Mouse (Mus musculus) forebrain, embryonic 15.5 days (tissue): ENCODE measurements around the gene Tomm40l. TPM values are rescaled to one million over a fixed set of nuclear protein-coding genes. Genes with fewer than 3 reads are reported as not detected.

Source experiments
- ATAC-seq: fragments of 200-750 bp; cut with Nextera tagmentation; replicated peaks from 2 replicates; pipeline ENCODE4 v1.8.0; 2017; ENCODE audit warnings: mild to moderate bottlenecking, moderate TSS enrichment, moderate library complexity
- H3K27ac ChIP-seq: fragments of 300-500 bp; sonication (generic); replicated peaks from 2 replicates; pipeline ENCODE4 v1.5.1; 2015; ENCODE audit warnings: mild to moderate bottlenecking, inconsistent platforms
- H3K27me3 ChIP-seq: fragments of 300-500 bp; sonication (generic); 2 replicates; pipeline ENCODE4 v1.6.1; 2015; ENCODE audit warnings: inconsistent platforms
- H3K36me3 ChIP-seq: fragments of 300-500 bp; sonication (generic); 2 replicates; pipeline ENCODE4 v1.6.1; 2015; ENCODE audit warnings: mild to moderate bottlenecking, inconsistent platforms
- H3K4me1 ChIP-seq: fragments of 300-500 bp; sonication (generic); 2 replicates; pipeline ENCODE4 v1.6.1; 2015; ENCODE audit warnings: inconsistent platforms
- H3K4me2 ChIP-seq: fragments of 300-500 bp; sonication (generic); replicated peaks from 2 replicates; pipeline ENCODE4 v1.6.1; 2015; ENCODE audit warnings: mild to moderate bottlenecking, inconsistent platforms
- H3K4me3 ChIP-seq: fragments of 300-500 bp; sonication (generic); 2 replicates; pipeline ENCODE4 v1.5.1; 2015; ENCODE audit warnings: mild to moderate bottlenecking, inconsistent platforms
- H3K9ac ChIP-seq: fragments of 300-500 bp; sonication (generic); replicated peaks from 2 replicates; pipeline ENCODE4 v1.6.1; 2015; ENCODE audit warnings: mild to moderate bottlenecking, inconsistent platforms
- H3K9me3 ChIP-seq: fragments of 300-500 bp; sonication (generic); 2 replicates; pipeline ENCODE4 v1.6.1; 2016; ENCODE audit warnings: inconsistent platforms
- WGBS: fragments of 180-500 bp; shearing (Covaris S2); methylation state at CpG from one replicate; pipeline ENCODE4 v1.1.7; 2015; ENCODE audit warnings: mixed read lengths; 5-methylcytosine and 5-hydroxymethylcytosine counted together
- polyA plus RNA-seq: library from polyadenylated mRNA; unstranded; fragments of >200 nt; fragmentation: Nextera tagmentation; extraction: Ambion mirVana; gene quantifications from 2 replicates; pipeline ENCODE4 v1.2.1, GENCODE M21; 2015

The Tomm40l gene
- polyA plus RNA-seq, 1 experiment from 2014 or later, result 46.6 TPM

DNA sequence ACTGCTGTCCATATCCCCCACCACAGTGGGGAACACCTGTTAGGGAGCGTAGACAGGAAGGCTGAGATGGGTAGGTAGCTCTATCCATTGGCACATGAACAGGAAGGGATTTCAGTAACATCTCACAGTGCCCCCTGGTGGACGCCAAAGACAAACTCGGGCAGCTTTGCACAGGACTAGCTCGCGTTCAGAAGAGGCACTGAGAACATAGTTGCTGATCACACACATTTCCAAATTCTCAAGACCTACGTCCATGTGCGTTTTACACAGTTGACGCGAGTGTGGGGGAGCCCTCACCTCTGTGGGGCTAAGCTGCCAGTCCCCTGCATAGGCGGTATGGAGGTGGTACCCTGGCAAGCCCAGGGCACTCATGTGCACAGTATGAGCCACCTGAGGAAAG lies 1.4 kb downstream of the Tomm40l start:
- H3K4me1 ChIP-seq, result peaks cover 18% of the 10 kb centered on the region
- no peak overlapping the region for H3K27ac ChIP-seq
- H3K36me3 ChIP-seq, result peaks cover 19% of the 10 kb centered on the region; the same call in 1 of the 2 replicates
- peak overlapping the region; percentile 66 for H3K4me3 ChIP-seq
- peak overlapping the region; percentile 79 for H3K4me2 ChIP-seq
- 7% methylated on average over 10 of the region's 10 CpGs for WGBS
- H3K9me3 ChIP-seq, result no peaks in the 10 kb centered on the region
- peak; percentile 12 for ATAC-seq
- no peaks in the 10 kb centered on the region for H3K27me3 ChIP-seq
- H3K9ac ChIP-seq, result no peak overlapping the region

DNA sequence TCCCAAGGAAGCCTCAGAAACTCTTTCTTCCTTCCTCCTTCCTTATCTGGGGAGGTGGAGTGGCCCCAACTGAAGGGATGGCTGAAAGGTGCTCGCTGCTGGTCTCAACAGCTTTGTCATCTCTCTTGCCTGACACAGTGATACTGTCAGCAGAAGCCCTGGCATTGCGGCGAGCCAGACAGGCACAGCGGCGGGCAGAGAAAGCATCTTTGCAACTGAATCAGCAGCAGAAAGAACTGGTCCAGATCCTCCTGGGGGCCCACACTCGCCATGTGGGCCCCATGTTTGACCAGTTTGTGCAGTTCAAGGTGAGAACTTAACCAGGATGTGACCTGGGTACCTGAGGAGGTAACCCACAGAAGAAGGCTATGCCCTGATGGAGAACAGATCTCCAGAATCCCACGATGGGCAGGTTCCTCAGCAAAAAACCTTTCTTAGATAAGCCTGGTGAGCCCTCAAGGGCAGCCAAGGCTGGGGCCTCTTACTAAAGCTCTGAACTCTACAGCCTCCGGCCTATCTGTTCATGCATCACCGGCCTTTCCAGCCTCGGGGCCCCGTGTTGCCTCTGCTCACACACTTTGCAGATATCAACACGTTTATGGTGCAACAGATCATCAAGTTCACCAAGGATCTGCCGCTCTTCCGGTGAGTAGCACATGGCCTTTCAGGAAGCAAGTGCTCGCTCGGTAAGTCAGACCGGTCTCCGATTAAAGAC lies 5.9 kb downstream of the Tomm40l start:
- Histone ChIP-seq H3K27ac (no peak overlapping the region), H3K4me3 (no peak overlapping the region), H3K9me3 (no peaks in the 10 kb centered on the region), H3K4me2 (no peak overlapping the region), H3K9ac (no peak overlapping the region), H3K4me1 (peaks cover 6% of the 10 kb centered on the region), H3K36me3 (peaks cover 19% of the 10 kb centered on the region; the same call in 1 of the 2 replicates), H3K27me3 (no peaks in the 10 kb centered on the region)
- ATAC-seq, result no peak
- 90% methylated on average over 18 of the region's 18 CpGs for WGBS

DNA sequence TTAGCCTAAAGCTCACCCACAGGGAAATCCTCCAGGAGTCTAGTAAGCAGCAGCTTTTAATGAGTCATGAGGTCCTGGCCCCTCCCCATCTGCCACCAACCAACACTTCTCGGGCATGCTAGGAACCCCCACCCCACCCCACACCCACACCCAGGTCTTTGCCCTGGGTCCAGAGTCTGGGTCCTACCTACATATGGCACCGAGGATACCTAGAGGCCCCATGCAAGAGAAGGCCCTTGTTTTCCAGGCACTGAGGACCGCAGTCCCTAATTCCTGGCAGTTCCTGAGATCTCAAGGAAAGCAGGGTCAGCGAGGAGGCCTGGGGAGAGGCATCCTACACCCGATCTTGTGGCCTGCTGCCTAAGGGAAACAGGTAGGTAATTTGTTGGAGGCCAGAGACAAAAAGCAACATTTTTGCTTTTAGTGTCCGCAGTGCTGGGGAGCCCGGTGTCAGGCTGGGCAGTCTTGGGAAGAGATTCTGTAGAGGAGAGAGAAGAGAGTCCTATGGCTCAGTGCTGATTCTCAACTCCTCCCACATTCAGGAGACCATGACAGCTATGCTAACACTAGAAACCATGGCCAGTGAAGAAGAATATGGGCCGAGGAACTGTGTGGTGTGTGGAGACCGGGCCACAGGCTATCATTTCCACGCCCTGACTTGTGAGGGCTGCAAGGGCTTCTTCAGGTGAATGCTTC lies 8.4 kb downstream of the Tomm40l start, which contains the start of gene Nr1i3:
Gene Nr1i3 (plus strand): TSS at position 170 of the 696 bp plus-strand sequence.
- H3K9ac ChIP-seq, result no peak within 1 kb of the TSS
- ATAC-seq, result no peak
- H3K9me3 ChIP-seq, result no peaks in the 10 kb centered on the region
- H3K4me2 ChIP-seq, result no peak within 1 kb of the TSS
- H3K36me3 ChIP-seq, result peaks cover 6% of the 10 kb centered on the region; the same call in 1 of the 2 replicates
- H3K27me3 ChIP-seq, result no peaks in the 10 kb centered on the region
- H3K27ac ChIP-seq, result no peak within 1 kb of the TSS
- no peaks in the 10 kb centered on the region for H3K4me1 ChIP-seq
- 67% methylated on average over 10 of the region's 10 CpGs for WGBS
- no peak within 1 kb of the TSS for H3K4me3 ChIP-seq

DNA sequence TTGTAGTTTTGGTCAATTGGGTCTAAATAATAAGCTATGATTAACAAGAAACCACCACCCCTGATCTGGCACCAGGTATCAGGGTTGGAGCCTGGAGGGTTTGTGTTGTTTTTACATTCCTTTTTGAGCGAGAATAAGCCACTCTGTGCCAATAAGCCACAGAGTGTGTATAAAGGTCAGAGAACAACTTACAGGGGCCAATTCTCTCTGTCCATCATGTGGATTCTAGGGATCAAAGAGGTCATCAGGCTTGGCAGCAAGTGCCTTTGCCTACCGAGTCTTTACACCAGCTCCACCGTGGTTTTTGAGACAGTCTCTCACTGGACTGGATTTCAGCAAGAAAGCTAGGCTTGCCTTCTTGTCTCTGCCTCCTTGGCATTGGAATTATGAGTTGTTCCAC lies 9.5 kb downstream of the Tomm40l start:
- no peak overlapping the region for H3K4me2 ChIP-seq
- no peaks in the 10 kb centered on the region for H3K4me1 ChIP-seq
- 39% methylated on average over 3 of the region's 3 CpGs for WGBS
- no peak overlapping the region for H3K9ac ChIP-seq
- no peak overlapping the region for H3K27ac ChIP-seq
- ATAC-seq, result no peak
- no peaks in the 10 kb centered on the region for H3K9me3 ChIP-seq
- H3K4me3 ChIP-seq, result no peak overlapping the region
- no peaks in the 10 kb centered on the region for H3K27me3 ChIP-seq
- H3K36me3 ChIP-seq, result 0 out of 2 replicates have a peak, but pooled peaks cover 2% of the 10 kb centered on the region

DNA sequence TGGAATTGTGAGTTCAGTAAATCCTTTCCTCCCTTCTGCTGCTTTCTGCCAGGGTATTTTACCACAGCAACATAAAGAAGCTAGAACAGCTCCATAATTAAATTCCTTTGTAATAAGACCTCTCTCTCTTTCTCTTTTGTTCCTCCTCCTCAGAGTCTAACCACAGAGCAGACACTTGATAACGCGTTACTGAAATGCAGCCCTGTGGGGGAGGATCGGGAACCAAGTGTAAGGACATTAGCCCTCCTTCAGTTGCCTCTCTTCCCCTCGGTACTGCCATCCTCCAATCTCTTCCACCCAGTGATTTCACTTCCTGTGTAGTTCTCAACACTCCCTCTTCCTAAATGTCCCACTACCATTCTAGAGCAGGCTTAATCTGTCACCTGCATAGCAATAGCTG lies 12.9 kb downstream of the Tomm40l start:
- Histone ChIP-seq H3K9ac (no peak overlapping the region), H3K9me3 (no peaks in the 10 kb centered on the region), H3K27me3 (no peaks in the 10 kb centered on the region), H3K36me3 (no peaks in the 10 kb centered on the region), H3K4me2 (no peak overlapping the region), H3K4me3 (no peak overlapping the region), H3K27ac (no peak overlapping the region), H3K4me1 (no peaks in the 10 kb centered on the region)
- 15% methylated on average over 4 of the region's 4 CpGs for WGBS
- no peak for ATAC-seq

DNA sequence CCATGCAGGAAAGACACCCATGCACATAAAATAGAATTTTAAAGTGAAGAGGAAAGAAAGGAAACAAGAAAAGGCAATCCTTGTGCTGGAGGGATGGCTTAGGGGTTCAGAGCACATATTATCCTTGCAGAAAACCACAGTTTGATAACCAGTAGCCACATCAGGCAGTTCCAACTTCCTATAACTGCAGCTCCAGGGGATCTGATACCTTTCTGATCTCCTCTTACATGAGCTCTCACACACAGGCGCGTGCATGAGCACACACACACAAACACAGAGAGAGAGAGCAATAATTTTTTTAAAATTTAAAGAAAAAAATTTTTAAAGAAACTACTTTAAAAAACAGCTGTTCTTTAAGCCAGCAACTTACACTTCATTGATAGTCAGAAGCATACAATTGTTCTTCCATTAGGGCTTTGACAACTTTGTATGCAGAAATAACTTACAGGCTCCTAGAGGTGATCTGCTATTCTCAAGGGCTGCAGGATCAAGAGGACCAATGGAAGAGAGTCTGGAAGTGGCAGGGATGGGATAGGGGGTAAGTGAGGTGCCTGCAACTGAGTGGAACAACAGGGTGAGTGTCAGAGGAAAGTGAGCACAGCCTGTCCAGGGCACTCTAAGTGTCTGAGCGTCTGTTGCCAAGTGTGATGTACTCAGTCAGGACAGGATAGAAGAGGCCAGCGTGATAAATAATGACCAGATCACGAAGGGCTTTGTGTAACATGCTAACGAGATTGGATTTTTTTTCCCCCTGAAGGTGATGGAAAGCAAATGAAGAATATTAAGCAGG lies 16.4 kb downstream of the Tomm40l start:
- Histone ChIP-seq H3K4me1 (no peaks in the 10 kb centered on the region), H3K9ac (no peak overlapping the region), H3K9me3 (no peaks in the 10 kb centered on the region), H3K27ac (no peak overlapping the region), H3K36me3 (no peaks in the 10 kb centered on the region), H3K27me3 (no peaks in the 10 kb centered on the region), H3K4me2 (no peak overlapping the region), H3K4me3 (no peak overlapping the region)
- 51% methylated on average over 6 of the region's 6 CpGs for WGBS
- no peak for ATAC-seq

DNA sequence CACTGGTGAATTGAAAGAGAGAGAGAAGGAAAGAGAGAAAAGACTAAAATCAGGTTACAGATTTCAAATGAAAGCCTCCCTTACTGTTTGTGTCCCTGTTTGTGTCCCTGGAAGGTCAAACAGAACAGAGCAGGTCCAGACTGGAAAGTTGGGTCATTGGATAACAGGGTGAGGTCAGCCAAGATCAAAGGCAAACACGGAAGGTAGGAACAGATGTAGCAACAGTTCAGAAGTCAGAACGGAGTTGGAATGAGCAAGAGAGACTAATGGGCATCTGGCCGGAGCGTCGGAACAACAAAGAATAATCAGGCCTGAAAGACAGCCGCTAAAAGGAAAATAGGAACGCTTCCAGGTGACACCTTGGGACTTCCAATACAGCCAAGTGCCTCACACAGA lies 18.1 kb downstream of the Tomm40l start:
- H3K27me3 ChIP-seq, result no peaks in the 10 kb centered on the region
- no peaks in the 10 kb centered on the region for H3K9me3 ChIP-seq
- no peak overlapping the region for H3K27ac ChIP-seq
- no peaks in the 10 kb centered on the region for H3K4me1 ChIP-seq
- no peak overlapping the region for H3K4me2 ChIP-seq
- no peak for ATAC-seq
- no peak overlapping the region for H3K4me3 ChIP-seq
- no peak overlapping the region for H3K9ac ChIP-seq
- WGBS, result 80% methylated on average over 7 of the region's 7 CpGs
- no peaks in the 10 kb centered on the region for H3K36me3 ChIP-seq

DNA sequence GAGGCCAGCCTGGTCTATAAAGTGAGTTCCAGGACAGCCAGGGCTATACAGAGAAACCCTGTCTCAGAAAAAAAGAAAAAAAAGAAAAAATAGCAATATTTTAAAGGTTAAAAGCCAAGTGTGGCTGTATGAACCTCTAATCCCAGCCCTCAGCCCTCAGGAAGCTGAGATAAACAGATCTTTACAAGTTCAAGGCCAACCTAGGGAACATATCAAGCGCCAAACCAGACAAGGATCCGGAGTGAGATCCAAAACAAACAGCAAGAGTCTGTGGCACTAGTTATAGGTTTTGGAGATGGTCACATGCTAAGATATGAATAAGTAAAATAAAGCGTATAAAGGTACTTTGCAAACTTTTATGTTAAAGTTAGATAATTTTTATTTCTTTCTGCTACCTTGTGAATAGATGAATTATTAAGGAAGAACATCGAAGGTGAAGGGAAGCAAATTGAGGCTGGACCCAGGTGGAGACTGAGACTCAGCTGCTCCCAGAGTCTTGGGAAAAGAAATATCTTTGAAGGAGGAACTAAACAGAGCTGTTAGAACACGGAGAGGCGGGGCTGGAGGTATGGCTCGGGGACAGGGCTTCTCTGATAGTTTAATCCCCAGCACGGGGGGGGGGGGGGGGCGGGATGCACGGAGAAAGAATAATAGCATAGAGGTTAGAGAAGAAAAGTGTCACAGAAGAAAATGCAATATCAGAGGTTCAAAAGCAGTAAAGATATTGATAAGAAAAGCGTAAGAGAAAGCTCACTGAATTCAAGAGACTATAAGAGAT lies 18.7 kb downstream of the Tomm40l start:
- Histone ChIP-seq H3K36me3 (no peaks in the 10 kb centered on the region), H3K9me3 (no peaks in the 10 kb centered on the region), H3K4me1 (no peaks in the 10 kb centered on the region), H3K4me3 (no peak overlapping the region), H3K9ac (no peak overlapping the region), H3K27ac (no peak overlapping the region), H3K4me2 (no peak overlapping the region), H3K27me3 (no peaks in the 10 kb centered on the region)
- no peak for ATAC-seq
- 54% methylated on average over 10 of the region's 11 CpGs for WGBS

DNA sequence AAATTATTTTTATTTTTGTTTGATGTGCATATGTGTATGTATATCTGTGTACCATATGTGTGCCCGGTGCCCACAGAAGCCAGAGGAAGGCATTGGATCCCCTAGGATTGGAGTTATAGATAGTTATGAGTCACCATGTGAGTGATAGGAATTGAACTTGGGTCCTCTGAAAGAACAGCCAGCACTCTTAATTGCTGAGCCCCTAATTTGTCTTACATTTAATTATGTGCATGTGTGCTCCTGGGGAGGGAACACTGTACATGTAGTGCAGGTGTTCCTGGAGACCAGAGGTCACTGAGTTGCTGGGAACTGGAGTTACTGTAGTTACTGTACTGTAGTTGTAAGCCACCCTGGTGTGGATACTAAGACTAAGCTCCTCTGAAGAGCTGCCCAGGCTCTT lies 21.5 kb downstream of the Tomm40l start:
- H3K4me3 ChIP-seq, result no peak overlapping the region
- peaks cover 9% of the 10 kb centered on the region; the same call in 1 of the 2 replicates for H3K27me3 ChIP-seq
- H3K27ac ChIP-seq, result no peak overlapping the region
- H3K9me3 ChIP-seq, result no peaks in the 10 kb centered on the region
- no peak overlapping the region for H3K9ac ChIP-seq
- WGBS, result 98% methylated on average over 1 of the region's 1 CpGs
- peaks cover 6% of the 10 kb centered on the region for H3K4me1 ChIP-seq
- H3K36me3 ChIP-seq, result no peaks in the 10 kb centered on the region
- no peak overlapping the region for H3K4me2 ChIP-seq
- ATAC-seq, result no peak

DNA sequence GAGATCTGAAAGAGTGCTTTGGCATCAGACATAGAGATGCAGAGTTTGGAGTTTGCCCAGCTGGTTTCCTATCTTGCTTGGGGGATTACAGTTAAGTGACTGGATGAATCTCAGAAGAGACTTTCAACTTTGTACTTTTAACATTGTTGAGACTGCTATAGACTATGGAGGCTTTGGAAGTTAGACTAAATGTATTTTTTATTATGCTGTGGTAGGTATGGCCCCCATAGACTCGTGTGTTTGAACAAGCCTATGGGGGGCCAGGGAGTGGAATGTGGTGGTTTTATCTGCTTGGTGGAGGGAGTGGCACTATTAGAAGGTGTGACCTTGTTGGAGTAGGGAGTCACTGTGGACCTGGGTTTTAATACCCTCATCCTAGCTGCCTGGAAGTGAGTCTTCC lies 22.8 kb downstream of the Tomm40l start:
- no peak overlapping the region for H3K9ac ChIP-seq
- WGBS, result 55% methylated on average over 1 of the region's 1 CpGs
- H3K27me3 ChIP-seq, result peaks cover 18% of the 10 kb centered on the region
- peaks cover 12% of the 10 kb centered on the region for H3K4me1 ChIP-seq
- H3K4me2 ChIP-seq, result no peak overlapping the region
- H3K4me3 ChIP-seq, result no peak overlapping the region
- no peak overlapping the region for H3K27ac ChIP-seq
- H3K9me3 ChIP-seq, result no peaks in the 10 kb centered on the region
- H3K36me3 ChIP-seq, result no peaks in the 10 kb centered on the region
- ATAC-seq, result no peak

DNA sequence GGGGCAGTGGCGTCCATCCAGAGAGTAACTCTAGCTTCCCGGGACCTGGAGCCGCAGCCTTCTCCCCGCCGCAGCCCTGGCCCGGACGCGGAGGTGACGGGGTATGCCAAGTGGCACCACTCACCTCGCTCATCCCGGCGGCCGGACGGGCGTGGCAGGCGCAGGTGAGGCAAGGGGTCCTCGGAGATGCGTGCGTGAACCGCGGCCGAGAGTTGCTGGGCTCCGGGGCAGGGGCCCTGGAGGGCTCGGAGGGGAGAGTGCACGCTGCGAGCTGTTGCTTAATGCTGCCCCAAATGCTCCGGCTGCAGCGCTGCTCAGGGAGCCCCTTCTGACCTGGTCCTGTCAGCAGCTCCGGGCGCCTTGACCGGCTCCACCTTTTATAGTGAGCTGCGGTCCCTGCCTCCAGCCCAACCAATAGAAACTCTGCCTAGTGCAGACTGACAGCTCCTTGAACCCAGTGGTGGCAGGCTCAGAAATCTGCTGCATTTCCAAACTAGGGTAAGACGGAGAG lies 26.4 kb downstream of the Tomm40l start, which contains the start of gene Pcp4l1:
Gene Pcp4l1 (minus strand): TSS at position 382 of the 511 bp plus-strand sequence.
- Histone ChIP-seq H3K4me2 (peak within 1 kb of the TSS; percentile 96), H3K27ac (no peak within 1 kb of the TSS), H3K9ac (peak within 1 kb of the TSS; percentile 44), H3K4me1 (peaks cover 24% of the 10 kb centered on the region), H3K9me3 (no peaks in the 10 kb centered on the region), H3K4me3 (peak within 1 kb of the TSS; percentile 53), H3K36me3 (no peaks in the 10 kb centered on the region), H3K27me3 (peaks cover 48% of the 10 kb centered on the region)
- under 1% methylated on average over 33 of the region's 33 CpGs for whole genome bisulfite sequencing
- ATAC-seq, result peak; percentile 91
